Mouse (Mus musculus): ENCODE data around the gene Pcgf2.
A peak's percentile ranks its signal among the peaks of the same experiment; 100 is the strongest.
"Not testable (repeated sequence)": the region's sequence is repeated elsewhere in the genome, so short reads cannot be mapped to it uniquely, and the experiment has no call there.

Gene Pcgf2

DNA sequence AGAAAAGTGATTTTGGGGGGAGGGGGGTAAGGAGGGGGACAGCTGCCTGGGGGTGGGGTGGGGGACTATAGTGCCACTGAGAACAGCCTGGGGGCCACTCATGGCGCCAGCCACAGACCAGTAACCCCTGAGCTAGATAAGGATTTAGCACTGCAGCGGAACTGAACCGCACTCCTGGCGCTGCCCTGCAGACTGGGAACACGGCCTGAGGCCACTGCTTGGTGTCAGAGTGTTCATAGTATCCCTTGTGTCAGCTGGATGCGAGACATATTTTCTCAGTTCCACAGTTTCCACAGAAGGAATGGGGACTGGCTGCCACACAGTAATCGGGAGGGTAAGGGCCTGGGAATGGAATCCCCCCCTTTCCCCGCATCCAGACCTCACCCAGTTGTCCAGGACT lies 15.7 kb upstream of the Pcgf2 start:
- DNase-seq, result no peak

DNA sequence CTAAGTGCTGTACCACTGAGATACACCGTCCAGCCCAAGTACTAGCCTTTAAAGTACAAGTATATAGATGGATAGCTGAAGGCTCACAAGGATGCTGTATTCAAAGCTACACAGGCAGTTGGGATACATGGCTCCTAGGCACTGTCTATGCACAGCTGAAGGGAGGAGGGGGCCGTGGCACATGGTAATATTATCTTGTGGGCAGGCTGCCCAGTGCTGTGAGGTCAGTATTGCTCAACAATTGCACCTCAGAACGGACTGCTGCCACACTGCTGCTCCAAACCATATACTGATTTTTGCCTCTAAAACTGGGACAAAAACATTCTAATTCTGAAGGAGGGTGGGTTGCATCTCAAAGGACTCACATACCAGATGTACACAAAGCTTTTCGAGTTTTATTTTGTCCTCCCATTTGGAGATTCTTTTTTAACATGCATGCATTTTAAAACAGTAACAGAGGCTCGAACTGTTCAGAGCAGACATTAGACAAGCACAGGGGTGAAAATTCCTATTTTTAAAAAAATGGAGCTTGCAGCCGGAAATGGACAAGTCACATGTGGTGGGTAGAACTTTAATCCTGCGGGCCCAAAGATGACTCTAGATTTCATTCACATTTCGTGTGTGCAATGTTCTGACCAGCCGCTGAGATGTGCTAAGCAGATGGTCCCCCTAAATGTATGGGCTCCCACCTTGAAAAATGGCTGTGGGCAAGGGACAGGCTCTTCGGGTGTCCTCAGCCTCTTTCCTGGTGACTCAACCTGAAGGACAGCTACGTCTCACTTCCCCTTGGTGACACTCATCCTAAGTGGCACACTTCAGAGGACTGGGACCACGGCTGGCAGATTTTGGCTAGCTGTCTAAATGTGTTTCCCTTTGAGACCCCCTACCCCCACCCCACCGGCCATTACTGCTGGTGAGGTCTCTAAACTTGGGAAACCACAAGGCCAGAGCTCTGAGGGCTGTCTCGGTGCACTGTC lies 14.8 kb upstream of the Pcgf2 start:
- DNase-seq, result no peak

DNA sequence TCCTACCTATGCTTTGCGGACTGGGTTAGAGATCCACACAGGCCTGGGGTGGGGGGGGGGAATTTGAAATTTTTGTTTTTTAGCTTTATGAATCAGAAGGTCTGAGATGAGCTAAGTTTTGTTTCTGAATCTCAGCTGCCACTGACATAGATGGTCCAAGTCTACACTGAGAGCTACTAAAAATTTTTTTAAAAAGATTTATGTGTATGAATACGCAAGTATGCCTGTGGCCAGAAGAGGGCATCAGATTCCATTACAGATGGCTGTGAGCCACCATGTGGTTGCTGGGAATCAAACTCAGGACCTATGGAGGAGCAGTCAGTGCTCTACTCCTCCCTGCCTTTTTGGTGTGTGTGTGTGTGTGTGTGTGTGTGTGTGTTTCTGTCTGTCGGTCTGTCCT lies 14.1 kb upstream of the Pcgf2 start:
- no peak for DNase-seq

DNA sequence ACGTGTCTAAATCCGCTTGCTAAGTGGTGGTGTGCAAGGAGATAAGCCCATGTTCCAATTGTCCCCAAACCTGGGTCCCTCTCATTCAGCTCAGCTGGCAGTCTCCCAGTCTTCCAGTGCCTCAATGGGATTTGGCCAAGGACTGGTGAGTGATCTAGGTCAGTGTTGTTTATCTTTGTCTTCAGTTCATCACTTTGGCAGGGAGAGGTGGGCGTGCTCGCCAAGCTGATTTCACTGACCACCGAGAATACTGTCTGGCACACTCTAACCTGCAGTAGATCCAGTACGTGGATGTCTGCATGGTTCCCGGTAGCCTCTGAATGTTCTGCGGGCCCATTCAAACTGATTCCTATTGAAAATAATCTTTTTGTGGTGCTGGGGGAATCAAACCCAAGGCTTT lies 13.6 kb upstream of the Pcgf2 start:
- no peak for DNase-seq

DNA sequence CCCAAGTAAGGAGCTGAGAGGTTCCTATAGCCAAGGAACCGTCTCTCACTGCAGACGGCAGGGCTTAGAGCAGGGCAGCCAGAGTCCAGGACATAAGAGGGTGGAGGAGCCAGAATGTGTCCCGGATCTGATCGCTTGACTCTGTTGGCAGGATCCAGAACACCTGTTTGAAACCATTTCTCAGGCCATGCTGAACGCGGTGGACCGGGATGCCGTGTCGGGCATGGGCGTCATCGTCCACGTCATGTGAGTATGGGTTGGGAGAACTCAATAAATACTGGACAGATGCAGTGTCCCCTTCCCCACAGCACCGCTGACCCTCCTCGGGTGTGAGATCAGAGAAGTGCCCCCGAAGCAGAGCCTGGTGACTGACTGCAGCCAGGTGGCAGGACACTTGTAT lies 12.0 kb upstream of the Pcgf2 start:
- DNase-seq, result no peak

DNA sequence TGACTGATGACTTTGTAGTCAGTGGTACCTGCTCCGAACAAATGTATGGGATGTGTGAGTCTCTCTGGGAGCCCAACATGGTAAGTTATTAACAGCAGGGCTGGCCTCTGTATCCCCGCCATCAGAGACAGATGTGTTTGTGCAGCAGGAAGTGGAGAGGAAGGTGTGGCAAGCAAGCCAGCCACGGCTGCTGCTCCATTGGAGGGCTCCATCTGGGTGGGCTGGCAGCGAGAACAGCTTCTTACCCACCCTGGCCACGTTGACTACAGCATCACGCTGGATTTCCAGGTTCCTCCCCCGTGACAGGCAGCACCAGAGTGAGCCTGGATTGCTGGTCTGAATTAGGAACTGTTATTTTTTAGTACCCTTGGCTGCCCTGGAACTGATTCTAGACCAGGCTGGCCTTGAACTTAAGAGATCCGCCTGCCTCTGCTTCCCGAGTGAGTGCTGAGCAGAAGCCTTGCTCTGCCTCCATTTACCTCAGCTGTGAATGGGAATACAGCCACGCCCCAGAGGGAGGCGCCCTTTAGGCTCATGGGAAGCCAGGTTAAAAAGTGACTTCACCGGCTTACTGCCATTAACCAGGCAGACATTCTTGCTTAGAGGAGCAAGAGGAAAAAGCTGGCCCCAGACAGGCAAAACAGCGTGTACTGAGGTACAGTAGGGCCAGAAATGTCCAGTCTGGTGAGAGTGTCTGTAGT lies 11.1 kb upstream of the Pcgf2 start:
- DNase-seq, result no peak

DNA sequence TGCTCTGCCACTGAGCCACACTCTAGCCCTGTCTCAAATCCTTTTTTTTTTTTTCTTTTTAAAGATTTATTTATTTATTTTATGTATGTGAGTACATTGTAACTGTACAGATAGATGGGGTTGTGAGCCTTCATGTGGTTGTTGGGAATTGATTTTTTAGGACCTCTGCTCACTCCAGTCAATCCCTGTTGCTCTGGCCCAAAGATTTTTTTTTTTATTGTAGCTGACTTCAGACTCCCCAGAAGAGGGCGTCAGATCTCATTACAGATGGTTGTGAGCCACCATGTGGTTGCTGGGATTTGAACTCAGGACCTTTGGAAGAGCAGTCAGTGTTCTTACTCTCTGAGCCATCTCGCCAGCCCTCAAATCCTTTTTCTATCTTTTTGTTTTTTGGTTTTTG lies 9.8 kb upstream of the Pcgf2 start:
- not testable (repeated sequence) for DNase-seq

DNA sequence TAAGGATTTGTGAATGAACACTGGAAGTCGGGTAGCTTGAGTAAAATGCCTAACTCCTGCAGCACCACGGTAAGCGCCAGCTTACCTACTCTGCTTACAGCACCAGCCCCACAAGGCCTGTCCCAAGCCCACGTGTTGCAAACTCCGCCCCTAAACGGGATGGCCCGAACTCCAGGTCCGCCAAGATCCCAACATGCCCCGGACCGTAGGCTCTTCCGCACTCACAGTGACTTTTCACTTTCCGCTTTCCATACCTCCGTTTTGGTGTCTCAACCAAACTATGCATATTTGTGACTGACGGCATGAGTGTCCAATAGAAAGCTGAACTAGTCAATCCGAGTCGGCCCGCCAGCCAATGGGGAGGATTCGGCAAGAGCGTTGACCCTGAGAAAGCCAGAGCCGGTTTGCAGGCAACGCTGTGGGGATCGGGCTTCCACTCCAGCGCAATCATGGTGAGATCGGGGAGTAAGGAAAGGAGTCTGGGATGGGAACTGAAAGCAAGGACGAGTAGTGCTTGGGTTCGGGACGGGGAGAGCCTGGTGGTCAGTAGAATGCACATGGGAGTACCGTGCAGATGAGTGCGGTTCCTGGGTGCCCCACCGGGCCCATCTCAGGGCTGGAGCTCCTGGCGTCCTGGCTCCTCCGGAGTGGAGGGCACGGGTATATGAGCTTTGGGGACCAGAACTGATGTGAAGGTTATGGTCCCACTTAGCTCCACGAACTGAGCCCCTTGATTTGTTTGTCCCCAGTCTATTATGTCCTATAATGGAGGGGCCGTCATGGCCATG lies 2.9 kb upstream of the Pcgf2 start, which contains the start of gene Psmb3:
TSS of gene Psmb3 (plus strand) at position 361 of the 788 bp plus-strand sequence.
- peak; percentile 100 for DNase-seq

DNA sequence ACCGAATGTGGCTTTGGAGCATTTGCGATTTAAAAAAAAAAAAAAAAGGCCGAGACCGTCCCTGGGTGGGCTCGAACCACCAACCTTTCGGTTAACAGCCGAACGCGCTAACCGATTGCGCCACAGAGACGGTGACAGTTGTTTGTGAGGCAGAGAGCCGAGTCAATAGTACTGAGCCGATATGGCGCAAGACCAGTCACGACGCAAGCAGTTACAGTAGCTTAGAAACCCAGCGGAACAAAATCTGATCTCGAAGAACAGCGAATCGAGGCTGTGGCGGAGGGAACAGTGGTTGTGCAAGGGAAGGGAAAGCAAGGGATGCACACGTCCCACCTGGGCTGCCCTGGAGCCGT lies 2.1 kb upstream of the Pcgf2 start:
- DNase-seq, result peak; percentile 92

DNA sequence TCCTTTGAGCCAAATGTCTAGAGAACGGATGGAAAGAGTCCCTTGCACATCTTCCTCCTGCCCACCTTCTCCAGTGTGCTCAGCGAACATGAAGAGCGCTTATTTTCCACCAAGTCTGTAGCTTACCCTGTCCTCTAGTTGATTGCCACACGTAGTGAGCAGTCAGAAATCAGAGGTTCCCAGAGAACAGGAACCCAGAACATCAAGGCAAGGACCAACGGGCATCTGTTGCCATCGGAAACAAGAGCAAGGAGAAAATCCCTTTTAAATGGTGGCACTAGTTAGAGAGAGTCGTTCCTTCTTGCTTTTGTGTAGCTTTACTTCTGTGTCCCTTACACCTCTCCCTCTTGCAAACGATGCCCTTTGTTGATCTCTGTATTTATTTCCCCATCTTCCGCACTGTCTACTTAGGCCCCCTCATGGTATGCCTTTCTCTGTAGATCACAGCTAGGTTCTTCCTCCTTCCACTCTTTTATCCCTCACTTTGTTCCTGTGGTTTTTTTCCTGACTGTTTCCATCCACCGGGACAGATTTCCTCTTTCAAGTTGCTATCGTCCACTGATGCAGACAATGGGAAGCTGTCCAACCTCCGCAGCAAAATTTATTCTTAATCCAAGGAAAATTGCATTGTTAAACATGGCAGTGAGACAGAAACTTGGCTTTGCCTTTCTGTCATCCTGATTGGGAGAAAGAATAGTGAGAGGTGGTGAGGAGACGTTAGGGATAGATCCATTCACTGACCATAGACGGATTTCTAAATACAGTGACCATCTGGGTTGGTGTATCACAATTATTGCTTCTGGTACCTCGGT lies 1.5 kb upstream of the Pcgf2 start:
- no peak for DNase-seq

DNA sequence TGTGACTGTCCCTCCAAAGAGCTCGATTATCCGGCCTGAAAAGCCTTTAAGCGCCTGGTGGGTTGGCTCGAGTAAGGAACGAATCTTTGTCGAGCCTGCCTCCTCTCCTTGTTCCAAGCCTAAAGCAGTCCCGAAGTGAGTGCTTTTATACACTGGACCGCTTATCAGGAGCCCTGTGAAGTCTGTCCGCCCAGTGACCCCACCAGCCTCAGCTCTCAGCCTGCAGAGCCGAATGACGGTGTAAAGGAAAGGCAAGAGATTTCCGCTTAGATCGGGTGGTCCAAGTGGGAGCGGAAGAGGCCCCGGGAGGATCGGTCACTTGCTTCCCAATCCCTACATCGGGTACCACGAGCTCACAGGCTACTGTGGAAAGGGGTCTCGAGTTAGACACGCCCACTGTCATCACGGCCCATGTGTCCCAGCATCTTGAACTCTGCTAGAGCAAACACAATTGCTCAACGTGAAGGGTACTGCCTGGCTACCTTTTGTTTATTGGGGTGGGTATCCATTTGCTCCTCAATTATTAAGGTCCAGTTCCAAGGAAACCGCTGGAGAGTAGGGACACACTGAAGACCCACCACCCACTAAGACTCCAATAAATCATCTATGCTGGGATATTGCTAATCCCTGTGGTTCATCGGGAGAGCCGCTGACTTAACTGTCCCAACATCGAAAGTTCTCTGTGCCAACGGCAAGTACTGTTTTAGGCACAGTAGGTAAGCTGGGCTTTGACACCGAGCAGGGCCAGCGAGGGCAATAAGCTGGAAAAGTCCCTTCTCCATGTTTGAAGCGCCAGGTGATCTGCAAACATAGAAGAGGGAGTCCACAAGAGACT lies 666 bp upstream of the Pcgf2 start:
- peak; percentile 56 for DNase-seq

DNA sequence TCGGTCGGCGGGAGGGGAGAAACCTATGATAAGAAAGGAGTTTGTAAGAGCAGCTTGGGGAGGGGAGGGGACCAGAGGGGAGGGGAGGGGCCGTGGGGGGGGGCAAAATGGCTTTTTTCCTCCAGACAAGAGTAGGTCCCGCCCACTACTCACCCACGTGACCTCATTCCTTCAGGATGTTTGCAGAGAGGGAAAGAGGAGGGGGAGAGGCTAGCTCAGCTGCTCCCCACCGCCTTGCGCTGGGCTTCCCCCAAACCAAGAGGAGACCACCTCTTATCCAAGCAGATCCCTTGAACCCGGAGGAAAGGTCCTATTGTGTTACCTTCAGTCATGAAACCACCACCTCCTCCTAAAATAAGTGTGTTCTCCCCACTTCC lies 683 bp downstream of the Pcgf2 start:
- peak; percentile 96 for DNase-seq

DNA sequence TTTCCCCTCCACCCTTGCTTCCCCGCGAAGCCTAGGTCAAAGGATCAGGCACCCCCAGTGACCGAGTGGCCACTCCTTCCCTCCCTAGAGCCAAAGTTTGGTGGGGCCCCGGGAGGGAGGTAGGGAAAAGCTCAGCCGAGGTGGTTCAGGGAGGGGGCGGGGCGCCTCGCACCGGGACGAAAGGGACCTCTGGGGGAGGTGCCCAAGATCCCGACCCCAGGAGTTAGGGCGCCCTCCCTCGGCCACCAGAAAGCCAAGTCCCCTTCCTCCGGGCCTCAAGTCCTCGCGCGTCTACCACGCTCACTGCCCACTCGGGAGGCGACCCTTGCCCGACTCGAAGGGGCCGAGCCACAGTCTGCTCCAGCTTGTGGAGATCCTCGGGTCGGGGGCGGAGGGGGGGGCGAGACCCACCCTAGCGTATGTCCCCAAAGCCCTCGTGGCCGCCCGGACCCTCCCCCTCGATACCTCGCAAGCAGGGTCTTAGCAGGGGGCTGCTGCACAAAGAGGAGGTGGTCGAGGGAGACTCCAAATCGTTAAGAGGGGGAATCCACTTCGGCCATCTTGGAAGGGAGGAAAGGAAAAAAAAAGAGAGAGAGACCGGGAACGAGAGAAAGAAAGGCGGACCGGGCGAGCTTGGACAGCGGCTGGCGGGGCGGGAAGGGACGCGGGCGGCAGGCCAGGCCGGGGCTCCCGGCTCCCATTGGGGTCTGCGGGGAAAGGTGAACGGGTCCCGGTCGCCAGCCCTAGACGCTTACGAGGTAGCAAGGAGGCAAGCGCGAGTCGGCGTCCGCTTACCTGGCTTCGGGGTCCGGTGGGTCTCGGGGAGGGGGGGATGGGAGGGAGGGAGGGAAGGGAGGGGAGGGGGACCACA lies 1.3 kb downstream of the Pcgf2 start:
- peak; percentile 82 for DNase-seq

DNA sequence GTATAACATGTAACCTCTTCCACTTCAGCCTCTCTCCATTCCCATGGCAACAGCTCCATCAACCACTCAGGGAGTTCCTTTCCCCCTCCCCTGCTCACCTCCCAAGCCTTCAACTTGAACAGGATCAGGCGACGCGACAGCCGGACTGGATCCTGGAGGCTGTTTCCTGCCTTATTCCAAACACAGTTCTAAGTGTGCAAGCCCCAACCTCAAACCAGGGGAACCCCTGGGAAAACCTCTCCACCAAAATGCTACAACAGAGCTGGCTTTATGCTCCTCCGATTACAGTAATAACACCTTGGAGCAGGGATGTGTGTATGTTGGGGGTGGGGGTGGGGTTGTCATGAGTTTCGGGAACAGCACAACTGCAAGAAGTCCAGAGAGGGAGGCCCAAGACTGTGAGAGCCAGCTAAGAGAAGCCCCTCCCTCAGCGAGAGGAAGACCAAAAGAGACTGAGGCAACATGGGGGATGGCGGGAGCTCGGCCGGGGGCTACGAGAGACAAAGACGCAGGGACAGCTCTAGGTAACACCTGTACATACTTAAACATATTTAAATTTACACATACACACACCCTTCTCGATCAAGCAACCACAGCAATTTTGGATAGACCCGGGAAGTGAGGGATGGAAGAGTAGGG lies 2.3 kb downstream of the Pcgf2 start:
- peak; percentile 66 for DNase-seq

DNA sequence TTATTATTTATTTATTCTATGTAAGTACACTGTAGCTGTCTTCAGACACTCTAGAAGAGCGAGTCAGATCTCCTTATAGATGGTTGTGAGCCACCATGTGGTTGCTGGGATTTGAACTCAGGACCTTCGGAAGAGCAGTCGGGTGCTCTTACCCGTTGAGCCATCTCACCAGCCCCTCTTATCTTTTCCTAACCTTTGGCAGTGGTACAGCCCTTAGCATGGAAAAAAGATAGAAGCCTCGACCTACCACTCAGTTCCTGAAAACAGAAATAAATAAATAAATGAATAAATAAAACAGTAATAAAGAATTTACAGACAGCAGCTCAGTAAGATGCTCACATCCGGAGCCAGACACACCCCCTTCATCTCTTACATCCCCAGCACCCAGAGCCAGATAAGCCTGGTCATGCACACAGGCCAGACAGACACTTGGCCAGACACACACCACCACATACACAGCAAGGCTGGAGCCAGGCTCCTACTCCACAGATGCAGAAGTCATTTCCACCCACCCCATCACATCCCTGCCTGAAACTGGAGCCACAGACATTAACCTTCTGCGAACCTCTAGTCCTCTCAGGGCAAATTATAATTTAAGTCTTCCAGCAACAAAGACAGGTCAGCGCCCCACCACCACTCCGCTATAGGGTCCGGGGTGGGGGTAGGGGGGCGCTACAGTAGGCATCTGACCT lies 3.0 kb downstream of the Pcgf2 start:
- DNase-seq, result no peak

DNA sequence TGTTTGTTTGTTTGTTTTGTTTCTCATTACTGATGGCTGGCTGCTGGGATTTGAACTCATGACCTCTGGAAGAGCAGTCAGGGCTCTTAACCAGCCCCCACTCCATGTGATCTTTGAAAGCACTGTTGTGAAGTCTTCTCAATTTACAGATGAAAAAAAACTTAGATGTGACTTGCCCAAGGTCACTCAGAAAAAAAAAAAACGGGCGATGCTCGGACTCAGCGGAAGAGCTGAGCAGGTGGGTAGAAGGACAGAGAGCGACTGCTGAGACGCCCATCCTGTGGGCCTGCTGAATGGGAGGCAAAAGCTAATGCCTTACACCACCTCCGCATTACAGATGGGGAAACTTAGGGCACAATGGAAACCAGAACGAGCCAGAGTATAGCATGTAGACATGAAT lies 3.6 kb downstream of the Pcgf2 start:
- DNase-seq, result no peak

DNA sequence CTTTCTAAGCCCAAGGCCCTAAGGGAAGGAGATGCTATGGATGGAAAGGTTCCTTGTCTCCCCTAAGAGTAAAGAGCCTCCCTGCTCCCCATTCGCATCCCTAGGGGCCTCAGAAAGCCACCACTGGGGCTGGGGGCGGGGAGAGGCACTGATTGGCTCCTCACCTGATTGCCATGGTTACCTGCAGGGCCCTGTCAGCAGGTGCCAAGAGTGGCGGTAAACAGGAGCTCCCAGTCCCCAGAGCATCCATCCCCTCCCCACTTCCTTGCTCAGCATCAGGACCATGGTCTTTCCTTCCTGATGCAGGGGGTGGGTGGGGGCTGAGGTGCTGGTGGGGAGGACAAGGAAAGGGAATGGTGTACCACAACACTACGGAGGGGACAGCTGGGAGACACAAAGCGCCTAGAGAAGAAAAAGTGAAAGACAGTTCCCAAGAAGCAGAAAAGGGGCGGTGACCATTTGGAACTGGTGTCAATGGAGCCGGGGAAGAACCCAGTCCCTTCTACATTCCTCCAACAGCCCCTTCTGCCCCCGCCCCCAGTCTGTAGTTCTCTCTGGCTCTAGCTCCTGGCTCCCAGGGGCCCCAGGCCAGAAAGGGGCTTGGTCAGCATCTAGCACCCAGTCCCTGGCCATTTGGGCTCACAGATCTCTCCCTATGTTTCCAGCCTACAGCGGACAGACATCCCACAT lies 4.4 kb downstream of the Pcgf2 start:
- no peak for DNase-seq

DNA sequence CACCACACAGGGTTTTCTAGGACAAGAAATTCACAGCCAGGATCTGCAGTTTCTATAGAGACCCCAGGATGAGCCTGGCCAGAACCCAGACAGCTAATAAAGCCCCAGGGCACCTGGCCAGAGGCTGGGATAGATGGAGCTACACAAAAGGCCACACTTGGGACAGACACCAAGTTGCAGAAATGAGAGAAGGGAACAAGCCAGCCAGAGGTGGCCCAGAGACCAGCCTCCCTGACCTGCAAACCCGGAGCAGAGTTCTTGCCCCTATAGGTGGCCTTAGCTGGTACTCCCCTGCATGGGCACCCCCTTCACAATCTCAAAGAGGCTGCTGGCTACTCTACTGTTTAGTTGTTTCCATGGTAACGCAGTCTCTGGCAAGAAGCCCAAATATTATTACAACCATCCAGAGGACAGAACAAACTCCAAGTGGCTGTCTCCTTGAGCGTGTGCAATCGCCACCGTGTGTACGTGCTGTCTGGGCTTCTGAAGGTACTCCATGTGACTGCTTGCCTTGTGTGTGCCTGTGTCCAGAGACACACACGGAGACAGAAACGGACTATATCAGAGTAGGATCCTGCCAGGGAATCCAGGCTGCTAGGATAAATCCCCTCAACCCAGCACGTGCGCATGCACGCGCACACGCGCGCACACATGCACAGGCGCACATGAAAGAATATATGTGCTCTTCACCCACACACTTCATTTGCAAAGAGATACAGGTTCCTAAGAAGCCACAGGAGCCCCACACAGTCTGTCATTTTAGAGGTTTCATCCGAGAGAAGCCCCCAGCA lies 5.2 kb downstream of the Pcgf2 start:
- peak; percentile 75 for DNase-seq

Measured in retina, postnatal 1 day (tissue).